Mouse (Mus musculus) lung, embryonic 16.5 days (tissue): ENCODE data around the gene Klhl5. TPM values are rescaled to one million over a fixed set of nuclear protein-coding genes. Genes with fewer than 3 reads are reported as not detected.

Experiments used
- ATAC-seq: fragments of 200-750 bp; cut with Nextera tagmentation; 2 replicates; pipeline ENCODE4 v1.8.0; 2017; ENCODE audit warnings: low read depth, mild to moderate bottlenecking, moderate library complexity
- H3K27ac ChIP-seq: fragments of 300-500 bp; sonication (generic); 2 replicates; pipeline ENCODE4 v1.5.1; 2014; ENCODE audit warnings: mild to moderate bottlenecking, control low read depth, low read length
- H3K27me3 ChIP-seq: fragments of 300-500 bp; sonication (generic); 2 replicates; pipeline ENCODE4 v1.6.1; 2014; ENCODE audit warnings: low read depth, low read length, mixed read lengths; ENCODE audit not compliant: control insufficient read depth, insufficient read depth
- H3K36me3 ChIP-seq: fragments of 300-500 bp; sonication (generic); 2 replicates; pipeline ENCODE4 v1.6.1; 2014; ENCODE audit warnings: low read length; ENCODE audit not compliant: control insufficient read depth, insufficient read depth
- H3K4me1 ChIP-seq: fragments of 300-500 bp; sonication (generic); replicated peaks from 2 replicates; pipeline ENCODE4 v1.6.1; 2014; ENCODE audit warnings: low read length, mixed read lengths; ENCODE audit not compliant: control insufficient read depth, insufficient read depth
- H3K4me2 ChIP-seq: fragments of 300-500 bp; sonication (generic); 2 replicates; pipeline ENCODE4 v1.6.1; 2014; ENCODE audit warnings: low read depth, low read length, control low read depth
- H3K4me3 ChIP-seq: fragments of 300-500 bp; sonication (generic); 2 replicates; pipeline ENCODE4 v1.5.1; 2014; ENCODE audit warnings: mild to moderate bottlenecking, low read length, control low read depth
- H3K9ac ChIP-seq: fragments of 300-500 bp; sonication (generic); 2 replicates; pipeline ENCODE4 v1.6.1; 2014; ENCODE audit warnings: low read length, control low read depth
- H3K9me3 ChIP-seq: fragments of 300-500 bp; sonication (generic); 2 replicates; pipeline ENCODE4 v1.6.1; 2016; ENCODE audit warnings: low read length; ENCODE audit not compliant: control insufficient read depth
- WGBS: fragments of 180-500 bp; shearing (Covaris S2); extraction: QIAGEN DNeasy Blood & Tissue Kit; methylation state at CpG from one replicate; pipeline ENCODE4 v1.1.7; 2014; 5-methylcytosine and 5-hydroxymethylcytosine counted together
- polyA plus RNA-seq: library from polyadenylated mRNA; unstranded; fragments of >200 nt; fragmentation: Nextera tagmentation; extraction: Ambion mirVana; gene quantifications from 2 replicates; pipeline ENCODE4 v1.2.1, GENCODE M21; 2015

Klhl5 gene
- polyA plus RNA-seq, 1 experiment from 2014 or later, result 24.9 TPM

DNA sequence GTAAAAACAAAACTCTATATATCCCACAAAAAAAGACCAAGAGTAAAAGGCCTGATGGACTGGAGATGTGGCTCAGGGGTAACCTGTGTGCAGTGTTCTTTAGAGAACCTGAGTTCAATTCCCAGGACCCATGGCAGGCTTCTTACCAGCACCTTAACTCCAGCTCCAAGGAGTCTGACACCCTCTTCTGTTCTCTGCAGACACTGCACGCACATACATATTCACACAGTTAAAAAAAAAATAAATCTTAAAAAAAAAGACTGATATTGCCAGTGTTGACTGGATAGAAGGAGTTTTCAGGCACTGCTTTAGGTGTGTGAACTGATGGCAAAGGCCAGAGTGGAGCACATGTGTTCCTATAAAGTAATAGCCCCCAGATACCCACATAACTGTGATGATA lies 18.8 kb downstream of the Klhl5 start:
- no peak for ATAC-seq
- Histone ChIP-seq H3K4me3 (no peak overlapping the region), H3K36me3 (no peaks in the 10 kb centered on the region), H3K9me3 (no peaks in the 10 kb centered on the region), H3K27me3 (no peaks in the 10 kb centered on the region), H3K4me2 (no peak overlapping the region), H3K9ac (no peak overlapping the region), H3K4me1 (0 out of 2 replicates have a peak, but pooled peaks cover 3% of the 10 kb centered on the region), H3K27ac (no peak overlapping the region)
- 86% methylated on average over 1 of the region's 1 CpGs for WGBS

GRCm38 (mm10) chr5:65128481-65128880 lies 21.1 kb downstream of the Klhl5 start:
- H3K9me3 ChIP-seq, result no peaks in the 10 kb centered on the region
- H3K4me2 ChIP-seq, result no peak overlapping the region
- no peak overlapping the region for H3K4me3 ChIP-seq
- H3K27ac ChIP-seq, result no peak overlapping the region
- WGBS, result 67% methylated on average over 2 of the region's 2 CpGs
- no peak for ATAC-seq
- H3K36me3 ChIP-seq, result no peaks in the 10 kb centered on the region
- no peak overlapping the region for H3K9ac ChIP-seq
- H3K4me1 ChIP-seq, result peaks cover 7% of the 10 kb centered on the region; the same call in 1 of the 2 replicates
- no peaks in the 10 kb centered on the region for H3K27me3 ChIP-seq

- WGBS, result 11% methylated on average over 12 of the region's 12 CpGs
- no peak for ATAC-seq
- H3K4me3 ChIP-seq, result peak overlapping the region; percentile 37
- peak overlapping the region; percentile 50 for H3K9ac ChIP-seq
- H3K27ac ChIP-seq, result no peak overlapping the region
- no peaks in the 10 kb centered on the region for H3K27me3 ChIP-seq
- H3K4me1 ChIP-seq, result peaks cover 7% of the 10 kb centered on the region; the same call in 1 of the 2 replicates
- no peaks in the 10 kb centered on the region for H3K36me3 ChIP-seq
- peak overlapping the region; percentile 58 for H3K4me2 ChIP-seq
- H3K9me3 ChIP-seq, result no peaks in the 10 kb centered on the region
These were observed 23.3 kb downstream of the Klhl5 start for GRCm38 (mm10) chr5:65130528-65131210.

DNA sequence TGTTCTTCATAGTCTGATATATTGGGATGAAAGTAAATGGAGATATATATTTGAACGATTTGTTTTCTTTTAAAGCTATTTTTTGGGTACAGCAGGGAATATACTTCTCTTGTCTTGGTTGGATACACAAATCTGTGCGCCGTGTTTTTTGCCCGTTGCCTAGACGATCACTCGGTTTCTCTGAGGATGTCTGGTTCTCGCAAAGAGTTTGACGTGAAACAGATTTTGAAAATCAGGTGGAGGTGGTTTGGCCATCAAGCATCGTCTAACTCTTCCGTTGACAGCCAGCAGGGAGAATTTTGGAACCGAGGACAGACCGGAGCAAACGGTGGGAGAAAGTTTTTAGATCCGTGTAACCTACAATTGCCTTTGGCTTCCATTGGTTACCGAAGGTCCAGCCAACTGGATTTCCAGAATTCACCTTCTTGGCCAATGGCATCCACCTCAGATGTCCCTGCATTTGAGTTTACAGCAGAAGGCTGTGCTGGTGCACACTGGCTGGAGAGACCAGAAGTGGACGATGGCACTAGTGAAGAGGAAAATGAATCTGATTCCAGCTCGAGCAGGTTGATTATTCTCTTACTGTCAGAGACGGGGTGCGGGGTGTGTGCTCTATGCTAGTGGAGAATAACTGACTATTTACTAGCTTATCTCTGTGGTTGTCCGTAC lies 24.0 kb downstream of the Klhl5 start:
- Histone ChIP-seq H3K27ac (no peak overlapping the region), H3K9ac (peak overlapping the region; percentile 50)

GRCm38 (mm10) chr5:65136159-65136558 lies 28.8 kb downstream of the Klhl5 start:
- H3K4me2 ChIP-seq, result no peak overlapping the region
- no peaks in the 10 kb centered on the region for H3K27me3 ChIP-seq
- no peaks in the 10 kb centered on the region for H3K9me3 ChIP-seq
- WGBS, result 80% methylated on average over 7 of the region's 7 CpGs
- no peak overlapping the region for H3K27ac ChIP-seq
- H3K9ac ChIP-seq, result no peak overlapping the region
- no peak overlapping the region for H3K4me3 ChIP-seq
- ATAC-seq, result no peak
- H3K4me1 ChIP-seq, result peaks cover 4% of the 10 kb centered on the region; the same call in 1 of the 2 replicates
- H3K36me3 ChIP-seq, result no peaks in the 10 kb centered on the region

More for the DNA sequence above, 24.0 kb downstream of the Klhl5 start:
- WGBS, result 28% methylated on average over 20 of the region's 20 CpGs
- peak overlapping the region; percentile 58 for H3K4me2 ChIP-seq
- H3K4me1 ChIP-seq, result peaks cover 7% of the 10 kb centered on the region; the same call in 1 of the 2 replicates
- H3K9me3 ChIP-seq, result no peaks in the 10 kb centered on the region
- no peak for ATAC-seq
- H3K27me3 ChIP-seq, result no peaks in the 10 kb centered on the region
- H3K36me3 ChIP-seq, result no peaks in the 10 kb centered on the region
- H3K4me3 ChIP-seq, result peak overlapping the region; percentile 37

DNA sequence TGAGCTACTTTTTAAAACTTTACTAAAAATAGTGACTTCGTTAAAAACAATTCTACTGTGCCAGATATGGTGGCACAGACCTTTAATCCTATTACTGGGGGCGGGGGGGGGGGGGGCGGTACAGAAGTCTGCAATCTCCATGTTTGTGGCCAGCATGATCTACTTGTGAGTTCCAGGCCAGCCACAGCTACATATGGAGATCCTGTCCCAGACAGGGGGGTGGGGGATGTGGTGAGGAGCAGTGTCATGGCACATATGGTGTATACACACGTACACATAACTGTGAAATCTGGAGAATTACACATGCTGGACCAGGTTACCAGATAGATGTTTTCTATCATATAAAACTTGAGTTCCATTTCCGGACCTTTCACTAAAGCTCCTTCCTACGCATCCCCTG lies 29.7 kb downstream of the Klhl5 start:
- no peak for ATAC-seq
- WGBS, result 92% methylated on average over 6 of the region's 6 CpGs
- no peak overlapping the region for H3K4me3 ChIP-seq
- no peaks in the 10 kb centered on the region for H3K9me3 ChIP-seq
- no peaks in the 10 kb centered on the region for H3K36me3 ChIP-seq
- no peak overlapping the region for H3K9ac ChIP-seq
- H3K27me3 ChIP-seq, result no peaks in the 10 kb centered on the region
- H3K4me1 ChIP-seq, result no peaks in the 10 kb centered on the region
- no peak overlapping the region for H3K27ac ChIP-seq
- no peak overlapping the region for H3K4me2 ChIP-seq

DNA sequence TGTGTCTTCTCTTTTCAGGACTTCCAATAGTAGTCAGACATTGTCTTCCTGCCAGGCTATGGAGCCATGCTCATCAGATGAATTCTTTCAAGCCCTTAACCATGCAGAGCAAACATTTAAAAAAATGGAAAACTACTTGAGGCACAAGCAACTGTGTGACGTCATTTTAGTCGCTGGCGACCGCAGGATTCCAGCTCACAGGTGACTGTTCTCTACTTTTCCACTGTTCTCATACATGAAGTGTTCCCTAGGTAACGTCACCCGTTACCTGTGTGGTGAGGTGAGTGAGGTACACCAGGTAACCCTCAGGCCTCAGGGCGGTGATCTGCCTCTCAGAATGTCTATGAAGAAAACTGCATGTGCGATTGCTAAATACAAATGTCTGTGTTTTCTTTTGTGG lies 33.9 kb downstream of the Klhl5 start:
- H3K36me3 ChIP-seq, result peaks cover 9% of the 10 kb centered on the region
- no peak overlapping the region for H3K9ac ChIP-seq
- H3K4me2 ChIP-seq, result no peak overlapping the region
- no peaks in the 10 kb centered on the region for H3K4me1 ChIP-seq
- peak; percentile 26; the same call in 1 of the 2 replicates for ATAC-seq
- 57% methylated on average over 8 of the region's 8 CpGs for WGBS
- H3K9me3 ChIP-seq, result no peaks in the 10 kb centered on the region
- H3K4me3 ChIP-seq, result no peak overlapping the region
- H3K27me3 ChIP-seq, result no peaks in the 10 kb centered on the region
- no peak overlapping the region for H3K27ac ChIP-seq

DNA sequence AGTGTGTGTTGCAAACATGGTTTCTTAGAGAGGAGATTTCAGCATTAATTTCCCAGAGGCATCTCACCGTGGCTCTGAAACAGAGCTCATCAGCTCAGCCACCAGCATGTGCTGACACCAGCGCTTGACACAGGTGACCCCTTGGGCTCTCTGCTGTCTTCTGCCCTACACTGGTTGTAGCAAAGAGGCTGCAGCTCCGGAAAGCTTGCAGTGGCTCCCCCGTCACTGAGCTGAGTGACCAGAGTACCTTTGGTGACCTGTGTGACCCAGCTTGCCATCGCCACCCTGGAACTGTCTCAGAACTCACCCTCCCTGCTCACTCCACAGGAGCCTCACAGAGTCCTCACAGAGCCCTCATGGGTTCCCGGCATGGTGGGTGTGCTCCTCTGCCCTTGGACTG lies 34.9 kb downstream of the Klhl5 start:
- no peak for ATAC-seq
- WGBS, result 71% methylated on average over 6 of the region's 6 CpGs
- Histone ChIP-seq H3K9ac (no peak overlapping the region), H3K9me3 (no peaks in the 10 kb centered on the region), H3K4me1 (no peaks in the 10 kb centered on the region), H3K4me3 (no peak overlapping the region), H3K36me3 (peaks cover 9% of the 10 kb centered on the region), H3K4me2 (no peak overlapping the region), H3K27ac (no peak overlapping the region), H3K27me3 (no peaks in the 10 kb centered on the region)

DNA sequence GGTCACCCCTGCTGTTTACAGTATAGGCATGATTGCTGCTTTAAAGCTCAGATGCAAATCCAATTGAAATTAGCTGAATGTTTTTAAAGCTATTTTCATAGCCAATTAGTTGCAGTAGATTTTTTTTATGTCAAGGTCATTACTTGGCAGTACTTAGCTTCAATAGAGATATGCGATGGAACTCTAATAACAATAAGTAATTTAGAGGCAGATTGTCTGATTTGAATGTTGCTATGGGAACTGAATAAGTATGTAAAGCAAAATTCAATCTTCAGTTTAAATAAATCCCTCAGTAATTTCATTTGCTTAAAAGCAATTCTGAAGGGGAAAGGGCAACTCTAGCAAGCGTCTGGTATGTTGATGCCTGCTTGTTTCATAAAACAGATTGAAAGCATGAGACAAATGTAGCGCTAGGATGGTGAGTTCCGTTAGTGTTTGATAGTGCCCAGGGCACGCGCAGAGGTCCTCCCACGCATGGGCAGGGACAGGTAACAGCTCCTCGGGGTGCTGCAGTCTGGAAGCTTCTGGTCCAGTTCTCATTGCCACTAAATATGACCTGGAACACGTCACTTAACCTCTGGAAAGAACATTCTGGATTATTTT lies 38.3 kb downstream of the Klhl5 start:
- Histone ChIP-seq H3K4me2 (no peak overlapping the region), H3K9me3 (no peaks in the 10 kb centered on the region), H3K9ac (no peak overlapping the region), H3K4me1 (no peaks in the 10 kb centered on the region; the same call in 1 of the 2 replicates), H3K36me3 (peaks cover 22% of the 10 kb centered on the region), H3K27me3 (no peaks in the 10 kb centered on the region), H3K27ac (no peak overlapping the region), H3K4me3 (no peak overlapping the region)
- ATAC-seq, result no peak
- WGBS, result 89% methylated on average over 9 of the region's 9 CpGs
